Mouse (Mus musculus): ENCODE measurements around the gene Fut8. TPM values are rescaled to one million over a fixed set of nuclear protein-coding genes. Genes with fewer than 3 reads are reported as not detected.

Fut8 gene
- polyA plus RNA-seq, 1 experiment from 2014 or later = 16.2 TPM

GRCm38 (mm10) chr12:77292375-77293258 is 54.7 kb downstream of the Fut8 start:
- no peak overlapping the region for H3K9ac ChIP-seq (ENCODE audit: low read depth, low read length)
- no peaks in the 10 kb centered on the region for H3K36me3 ChIP-seq (ENCODE audit: control insufficient read depth, insufficient read depth, low read length)
- no peaks in the 10 kb centered on the region for H3K9me3 ChIP-seq (ENCODE audit: control insufficient read depth, low read length)
- no peaks in the 10 kb centered on the region for H3K27me3 ChIP-seq (replicated peaks; ENCODE audit: control insufficient read depth, insufficient read depth, low read length)
- WGBS = 71% methylated on average over 4 of the region's 4 CpGs
- no peak overlapping the region for H3K4me3 ChIP-seq (ENCODE audit: low read length)
- H3K4me2 ChIP-seq (ENCODE audit: low read depth, low read length) = no peak overlapping the region
- ATAC-seq = no peak
- H3K27ac ChIP-seq (ENCODE audit: low read length) = no peak overlapping the region
- H3K4me1 ChIP-seq (ENCODE audit: control insufficient read depth, insufficient read depth, low read length) = no peaks in the 10 kb centered on the region

DNA sequence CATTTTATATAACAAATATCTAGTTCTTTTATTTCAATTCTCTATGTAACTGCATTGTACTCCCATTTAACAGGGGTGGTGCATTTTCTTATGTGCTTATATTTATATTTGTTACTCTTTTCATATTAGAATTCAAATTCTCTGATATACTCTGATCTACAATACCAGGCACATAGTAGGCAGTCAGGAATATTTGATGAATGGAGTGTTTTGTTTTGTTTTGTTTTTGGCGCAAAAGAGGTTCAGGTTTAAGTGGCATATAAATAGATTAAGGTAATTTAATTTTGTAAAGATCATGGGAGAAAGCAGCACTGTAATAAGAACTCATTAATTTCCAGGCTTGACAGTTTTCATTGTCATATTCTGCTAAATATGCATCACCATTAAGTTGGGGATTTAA is 58.2 kb downstream of the Fut8 start:
- Histone ChIP-seq H3K36me3 (ENCODE audit: control insufficient read depth, insufficient read depth, low read length) (no peaks in the 10 kb centered on the region), H3K27ac (ENCODE audit: low read length) (no peak overlapping the region), H3K4me1 (ENCODE audit: control insufficient read depth, insufficient read depth, low read length) (no peaks in the 10 kb centered on the region), H3K4me3 (ENCODE audit: low read length) (no peak overlapping the region), H3K9ac (ENCODE audit: low read depth, low read length) (no peak overlapping the region), H3K9me3 (ENCODE audit: control insufficient read depth, low read length) (no peaks in the 10 kb centered on the region), H3K27me3 (replicated peaks; ENCODE audit: control insufficient read depth, insufficient read depth, low read length) (no peaks in the 10 kb centered on the region), H3K4me2 (ENCODE audit: low read depth, low read length) (no peak overlapping the region)
- 81% methylated on average over 1 of the region's 1 CpGs for WGBS
- ATAC-seq = no peak

DNA sequence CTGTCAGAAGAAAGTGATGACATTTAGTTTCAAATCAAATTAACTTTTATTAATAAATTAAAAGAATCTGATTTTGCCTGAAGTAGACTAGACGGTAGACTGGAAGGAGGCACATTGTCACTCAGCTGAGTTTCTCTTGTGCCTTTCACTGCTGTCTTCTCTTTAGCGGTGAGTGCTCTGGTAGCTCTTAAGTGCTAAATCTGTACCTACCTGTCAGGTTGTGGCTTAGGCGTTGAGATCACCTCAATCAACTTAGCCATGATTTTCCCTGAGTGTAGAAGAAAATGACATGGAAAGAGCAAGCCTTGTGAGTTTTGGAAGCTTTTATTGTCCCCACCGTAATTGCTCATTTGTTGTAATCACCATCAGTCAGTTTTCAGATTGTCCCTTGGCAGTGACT is 59.2 kb downstream of the Fut8 start:
- WGBS = 83% methylated on average over 4 of the region's 4 CpGs
- ATAC-seq = no peak
- Histone ChIP-seq H3K4me1 (ENCODE audit: control insufficient read depth, insufficient read depth, low read length) (no peaks in the 10 kb centered on the region), H3K4me2 (ENCODE audit: low read depth, low read length) (no peak overlapping the region), H3K27me3 (replicated peaks; ENCODE audit: control insufficient read depth, insufficient read depth, low read length) (no peaks in the 10 kb centered on the region), H3K36me3 (ENCODE audit: control insufficient read depth, insufficient read depth, low read length) (no peaks in the 10 kb centered on the region), H3K9me3 (ENCODE audit: control insufficient read depth, low read length) (no peaks in the 10 kb centered on the region), H3K4me3 (ENCODE audit: low read length) (no peak overlapping the region), H3K9ac (ENCODE audit: low read depth, low read length) (no peak overlapping the region), H3K27ac (ENCODE audit: low read length) (no peak overlapping the region)

DNA sequence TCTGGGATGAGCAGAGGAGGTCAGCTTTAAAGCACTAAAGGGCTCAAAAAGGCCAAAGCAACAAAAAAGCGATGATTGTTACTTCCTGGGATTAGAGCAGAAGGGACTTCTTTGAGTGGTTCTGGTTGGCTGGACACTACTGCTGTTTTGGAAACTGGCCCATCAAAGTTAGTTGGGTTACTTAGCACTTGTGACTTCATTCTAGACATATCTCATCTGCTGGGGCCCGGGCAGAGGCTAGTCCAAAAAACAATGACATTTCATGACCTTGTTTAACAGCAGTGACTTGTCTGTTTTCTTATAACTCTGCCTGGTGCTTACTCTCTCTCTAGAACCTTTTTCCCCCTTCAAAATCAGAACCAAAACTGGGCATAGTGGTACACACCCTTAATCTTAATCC is 59.9 kb downstream of the Fut8 start:
- WGBS = 80% methylated on average over 2 of the region's 2 CpGs
- no peaks in the 10 kb centered on the region for H3K27me3 ChIP-seq (replicated peaks; ENCODE audit: control insufficient read depth, insufficient read depth, low read length)
- ATAC-seq = no peak
- no peaks in the 10 kb centered on the region for H3K36me3 ChIP-seq (ENCODE audit: control insufficient read depth, insufficient read depth, low read length)
- no peak overlapping the region for H3K4me2 ChIP-seq (ENCODE audit: low read depth, low read length)
- no peak overlapping the region for H3K27ac ChIP-seq (ENCODE audit: low read length)
- no peaks in the 10 kb centered on the region for H3K9me3 ChIP-seq (ENCODE audit: control insufficient read depth, low read length)
- H3K9ac ChIP-seq (ENCODE audit: low read depth, low read length) = no peak overlapping the region
- H3K4me3 ChIP-seq (ENCODE audit: low read length) = no peak overlapping the region
- H3K4me1 ChIP-seq (ENCODE audit: control insufficient read depth, insufficient read depth, low read length) = no peaks in the 10 kb centered on the region

GRCm38 (mm10) chr12:77302011-77302410 is 64.1 kb downstream of the Fut8 start:
- no peak overlapping the region for H3K4me2 ChIP-seq (ENCODE audit: low read depth, low read length)
- no peaks in the 10 kb centered on the region for H3K27me3 ChIP-seq (replicated peaks; ENCODE audit: control insufficient read depth, insufficient read depth, low read length)
- WGBS = 98% methylated on average over 1 of the region's 1 CpGs
- no peak overlapping the region for H3K4me3 ChIP-seq (ENCODE audit: low read length)
- ATAC-seq = no peak
- H3K9ac ChIP-seq (ENCODE audit: low read depth, low read length) = no peak overlapping the region
- H3K4me1 ChIP-seq (ENCODE audit: control insufficient read depth, insufficient read depth, low read length) = no peaks in the 10 kb centered on the region
- no peaks in the 10 kb centered on the region for H3K9me3 ChIP-seq (ENCODE audit: control insufficient read depth, low read length)
- H3K36me3 ChIP-seq (ENCODE audit: control insufficient read depth, insufficient read depth, low read length) = no peaks in the 10 kb centered on the region
- no peak overlapping the region for H3K27ac ChIP-seq (ENCODE audit: low read length)

GRCm38 (mm10) chr12:77303367-77303766 is 65.4 kb downstream of the Fut8 start:
- no peaks in the 10 kb centered on the region for H3K36me3 ChIP-seq (ENCODE audit: control insufficient read depth, insufficient read depth, low read length)
- no peak for ATAC-seq
- H3K27me3 ChIP-seq (replicated peaks; ENCODE audit: control insufficient read depth, insufficient read depth, low read length) = no peaks in the 10 kb centered on the region
- H3K9ac ChIP-seq (ENCODE audit: low read depth, low read length) = no peak overlapping the region
- no peaks in the 10 kb centered on the region for H3K9me3 ChIP-seq (ENCODE audit: control insufficient read depth, low read length)
- H3K4me1 ChIP-seq (ENCODE audit: control insufficient read depth, insufficient read depth, low read length) = no peaks in the 10 kb centered on the region
- H3K4me2 ChIP-seq (ENCODE audit: low read depth, low read length) = no peak overlapping the region
- H3K27ac ChIP-seq (ENCODE audit: low read length) = no peak overlapping the region
- no peak overlapping the region for H3K4me3 ChIP-seq (ENCODE audit: low read length)

DNA sequence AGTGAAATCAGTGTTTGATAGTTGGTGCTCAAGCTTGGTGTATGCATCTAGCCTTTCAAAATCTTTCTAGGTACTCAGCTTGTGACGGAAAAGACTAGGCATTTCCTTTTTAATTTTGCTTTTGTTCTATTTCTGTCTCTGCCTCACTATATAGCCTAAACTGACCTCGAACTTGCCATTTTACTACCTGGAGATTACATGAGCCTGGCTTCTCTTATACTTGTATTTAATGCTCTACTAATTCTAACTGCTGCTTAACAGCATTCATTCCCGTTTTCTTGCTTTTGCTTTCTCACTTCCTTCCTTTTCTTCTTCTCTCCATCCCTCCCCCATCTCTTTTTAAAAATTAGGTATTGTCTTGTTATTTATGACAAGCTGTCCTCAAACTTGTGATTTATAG is 67.6 kb downstream of the Fut8 start:
- H3K36me3 ChIP-seq (ENCODE audit: control insufficient read depth, insufficient read depth, low read length) = no peaks in the 10 kb centered on the region
- H3K27me3 ChIP-seq (replicated peaks; ENCODE audit: control insufficient read depth, insufficient read depth, low read length) = no peaks in the 10 kb centered on the region
- no peak overlapping the region for H3K9ac ChIP-seq (ENCODE audit: low read depth, low read length)
- no peaks in the 10 kb centered on the region for H3K4me1 ChIP-seq (ENCODE audit: control insufficient read depth, insufficient read depth, low read length)
- 88% methylated on average over 3 of the region's 3 CpGs for whole genome bisulfite sequencing
- H3K9me3 ChIP-seq (ENCODE audit: control insufficient read depth, low read length) = no peaks in the 10 kb centered on the region
- no peak overlapping the region for H3K27ac ChIP-seq (ENCODE audit: low read length)
- no peak for ATAC-seq
- H3K4me2 ChIP-seq (ENCODE audit: low read depth, low read length) = no peak overlapping the region
- no peak overlapping the region for H3K4me3 ChIP-seq (ENCODE audit: low read length)

DNA sequence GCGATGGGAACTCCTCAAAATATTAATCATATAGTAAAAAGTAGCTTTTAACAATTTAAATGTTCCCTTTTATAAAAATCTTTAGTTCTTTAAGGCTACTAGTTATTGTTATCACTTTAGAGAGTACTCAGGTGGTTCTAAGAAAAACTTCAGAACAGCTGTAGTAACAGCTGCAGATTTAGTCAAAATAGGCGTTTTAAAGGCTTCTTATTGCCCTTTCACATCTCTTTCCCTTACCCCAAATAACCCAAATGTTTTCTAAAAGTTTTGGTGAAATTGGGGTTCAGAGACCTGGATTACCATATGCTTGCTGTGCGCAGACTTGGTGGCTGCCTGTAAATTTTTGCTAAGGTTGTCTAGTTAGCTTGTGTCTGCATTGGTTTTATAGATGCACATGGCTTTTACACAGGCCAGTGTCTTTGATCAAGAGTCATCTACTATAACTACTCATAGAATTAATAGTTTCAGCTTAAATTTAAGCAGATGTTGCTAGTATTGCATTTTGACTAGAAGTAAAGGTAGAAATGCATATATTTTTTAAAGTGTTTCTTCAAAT is 68.9 kb downstream of the Fut8 start:
- H3K9ac ChIP-seq (ENCODE audit: low read depth, low read length) = no peak overlapping the region
- H3K36me3 ChIP-seq (ENCODE audit: control insufficient read depth, insufficient read depth, low read length) = no peaks in the 10 kb centered on the region
- no peak overlapping the region for H3K4me3 ChIP-seq (ENCODE audit: low read length)
- H3K4me1 ChIP-seq (ENCODE audit: control insufficient read depth, insufficient read depth, low read length) = no peaks in the 10 kb centered on the region
- no peaks in the 10 kb centered on the region for H3K9me3 ChIP-seq (ENCODE audit: control insufficient read depth, low read length)
- H3K4me2 ChIP-seq (ENCODE audit: low read depth, low read length) = no peak overlapping the region
- ATAC-seq = no peak
- WGBS = 81% methylated on average over 3 of the region's 3 CpGs
- H3K27me3 ChIP-seq (replicated peaks; ENCODE audit: control insufficient read depth, insufficient read depth, low read length) = no peaks in the 10 kb centered on the region
- no peak overlapping the region for H3K27ac ChIP-seq (ENCODE audit: low read length)

GRCm38 (mm10) chr12:77309507-77309906 is 71.6 kb downstream of the Fut8 start:
- H3K36me3 ChIP-seq (ENCODE audit: control insufficient read depth, insufficient read depth, low read length) = no peaks in the 10 kb centered on the region
- H3K27ac ChIP-seq (ENCODE audit: low read length) = no peak overlapping the region
- H3K9me3 ChIP-seq (ENCODE audit: control insufficient read depth, low read length) = no peaks in the 10 kb centered on the region
- H3K4me2 ChIP-seq (ENCODE audit: low read depth, low read length) = no peak overlapping the region
- H3K27me3 ChIP-seq (replicated peaks; ENCODE audit: control insufficient read depth, insufficient read depth, low read length) = no peaks in the 10 kb centered on the region
- H3K4me3 ChIP-seq (ENCODE audit: low read length) = no peak overlapping the region
- no peak for ATAC-seq
- no peak overlapping the region for H3K9ac ChIP-seq (ENCODE audit: low read depth, low read length)
- no peaks in the 10 kb centered on the region for H3K4me1 ChIP-seq (ENCODE audit: control insufficient read depth, insufficient read depth, low read length)

- Histone ChIP-seq H3K36me3 (ENCODE audit: control insufficient read depth, insufficient read depth, low read length) (no peaks in the 10 kb centered on the region), H3K4me1 (ENCODE audit: control insufficient read depth, insufficient read depth, low read length) (no peaks in the 10 kb centered on the region), H3K27me3 (replicated peaks; ENCODE audit: control insufficient read depth, insufficient read depth, low read length) (no peaks in the 10 kb centered on the region), H3K9ac (ENCODE audit: low read depth, low read length) (no peak overlapping the region), H3K4me2 (ENCODE audit: low read depth, low read length) (no peak overlapping the region), H3K4me3 (ENCODE audit: low read length) (no peak overlapping the region), H3K9me3 (ENCODE audit: control insufficient read depth, low read length) (no peaks in the 10 kb centered on the region), H3K27ac (ENCODE audit: low read length) (no peak overlapping the region)
- no peak for ATAC-seq
Observed at GRCm38 (mm10) chr12:77313502-77313901, 75.6 kb downstream of the Fut8 start.
